Mouse (Mus musculus) brain, embryonic 14.5 days (tissue): Measurements from ENCODE around the gene Lrrc61. TPM values are rescaled to one million over a fixed set of nuclear protein-coding genes. Genes with fewer than 3 reads are reported as not detected.

Experiments
- DNase-seq: peaks from one replicate; pipeline ENCODE4 v3.0.0-alpha.2; 2011; ENCODE audit warnings: low read depth
- CTCF ChIP-seq: fragments of 200-500 bp; IDR thresholded peaks from 2 replicates; pipeline ENCODE4 v1.5.1; 2012; ENCODE audit warnings: inconsistent platforms, mild to moderate bottlenecking, moderate library complexity, borderline replicate concordance; ENCODE audit not compliant: insufficient read depth, insufficient read length; ENCODE audit errors: extremely low read depth
- POLR2A ChIP-seq: fragments of 200-500 bp; IDR thresholded peaks from 2 replicates; pipeline ENCODE4 v1.6.1; 2012; ENCODE audit warnings: mild to moderate bottlenecking, inconsistent platforms, borderline replicate concordance; ENCODE audit not compliant: poor library complexity, insufficient read depth, insufficient read length, severe bottlenecking; ENCODE audit errors: extremely low read depth
- polyA plus RNA-seq: library from polyadenylated mRNA; depleted of rRNA; stranded (reverse); fragments of >200 nt; gene quantifications from 2 replicates; pipeline ENCODE4 v1.2.3, GENCODE M21; 2012

The Lrrc61 gene
- polyA plus RNA-seq, 1 experiment: 35.6 TPM

DNA sequence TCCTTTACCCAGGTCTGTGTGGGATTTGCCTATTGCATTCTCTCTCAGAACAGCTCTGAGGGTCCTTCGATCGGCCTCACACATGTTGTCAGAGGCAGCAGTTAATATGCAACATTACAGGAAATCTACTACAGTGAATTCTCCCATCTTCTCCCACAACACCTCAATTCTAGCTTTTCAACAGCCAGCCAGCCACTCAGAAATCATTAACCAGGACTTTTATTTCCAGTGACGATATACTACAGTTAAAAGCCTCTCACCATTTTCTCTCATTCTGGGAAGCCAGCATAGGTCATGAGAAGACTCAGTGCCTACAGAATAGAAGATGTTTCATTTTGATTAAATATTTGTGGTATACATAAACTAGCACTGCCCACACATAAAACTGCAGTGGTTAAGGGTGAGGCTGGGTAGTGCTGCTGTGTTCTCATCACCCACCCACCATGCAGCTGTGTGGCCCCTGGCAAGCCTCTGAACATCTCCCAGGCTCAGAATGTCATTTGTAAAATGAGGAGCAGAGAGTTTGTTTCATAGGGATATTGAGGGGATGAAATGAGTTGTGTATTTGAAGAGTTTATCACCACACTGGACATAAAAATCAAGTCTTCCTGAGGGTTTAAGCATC is 36.7 kb downstream of the Lrrc61 start:
- DNase-seq: no peak
- no peak for TF ChIP-seq POLR2A
- no peak for TF ChIP-seq CTCF

GRCm38 (mm10) chr6:48591871-48592270 is 37.3 kb downstream of the Lrrc61 start:
- TF ChIP-seq POLR2A (no peak), CTCF (no peak)
- DNase-seq: no peak

GRCm38 (mm10) chr6:48593158-48594042 is 38.8 kb downstream of the Lrrc61 start, which contains the start of the genes Repin1 and Gm44965:
Gene Repin1 (plus strand): TSS chr6:48593883.
Gene Gm44965 (plus strand): TSS chr6:48593941.
- peak; percentile 45; the same call in 1 of the 2 replicates for TF ChIP-seq CTCF
- TF ChIP-seq POLR2A: 0 out of 2 replicates have a peak, but pooled peaks have one; percentile 61
- DNase-seq: peak; percentile 96

DNA sequence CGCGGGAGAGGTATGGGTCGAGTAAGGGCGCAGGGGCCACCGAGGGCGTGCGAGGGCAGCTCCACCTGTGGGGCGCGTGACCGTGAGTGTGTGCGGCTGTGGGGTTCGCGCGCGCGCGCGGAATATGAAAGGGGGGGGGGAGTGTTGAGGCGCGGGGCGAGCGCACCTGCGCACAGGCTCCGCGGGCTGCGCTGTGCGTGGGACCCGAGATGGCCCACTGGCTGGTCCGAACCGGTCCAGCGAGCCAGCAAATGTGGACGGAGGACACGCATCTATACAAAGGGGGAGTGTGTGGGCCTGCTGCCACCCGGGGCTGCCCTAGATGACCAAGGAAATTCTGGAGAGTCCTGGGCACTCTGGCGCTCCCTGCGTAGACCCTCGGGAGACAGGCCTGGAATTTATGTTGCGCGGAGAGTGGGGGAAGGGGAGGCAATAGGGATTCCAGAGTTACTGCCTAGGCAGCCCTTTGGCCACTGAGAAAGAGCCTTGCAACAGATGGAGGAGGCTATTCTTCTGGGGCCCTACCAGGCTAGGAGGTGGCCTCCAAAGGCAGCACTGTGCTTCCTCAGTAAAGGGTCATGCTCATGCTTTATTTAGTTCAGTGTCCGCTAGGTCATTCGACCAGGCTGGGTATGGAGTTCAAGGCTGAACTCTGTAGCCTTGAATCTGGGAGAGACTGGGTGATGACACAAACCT is 39.6 kb downstream of the Lrrc61 start:
- TF ChIP-seq POLR2A: no peak; the same call in 1 of the 2 replicates
- no peak for TF ChIP-seq CTCF
- peak; percentile 77 for DNase-seq

DNA sequence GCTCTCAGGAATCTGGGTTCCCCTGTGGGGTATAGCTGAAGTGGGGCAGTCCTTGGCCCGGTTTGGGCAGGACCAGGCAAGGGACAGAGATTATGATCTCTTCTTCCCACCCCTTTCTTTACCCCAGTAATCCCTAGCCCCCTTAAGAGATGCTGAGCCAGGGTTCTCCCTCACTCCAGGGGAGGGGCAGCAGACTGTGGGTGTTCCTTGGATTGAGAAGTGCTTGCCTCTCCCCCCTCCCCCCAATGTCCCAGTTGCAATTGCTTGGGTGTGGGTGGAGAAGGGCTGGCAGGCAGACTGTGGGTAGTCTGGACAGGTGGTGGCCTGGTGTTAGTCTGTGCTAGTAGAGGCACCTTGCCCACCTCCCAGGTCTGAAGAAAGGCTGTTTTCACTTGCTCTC is 40.7 kb downstream of the Lrrc61 start:
- DNase-seq: no peak
- TF ChIP-seq POLR2A: no peak
- TF ChIP-seq CTCF: no peak

DNA sequence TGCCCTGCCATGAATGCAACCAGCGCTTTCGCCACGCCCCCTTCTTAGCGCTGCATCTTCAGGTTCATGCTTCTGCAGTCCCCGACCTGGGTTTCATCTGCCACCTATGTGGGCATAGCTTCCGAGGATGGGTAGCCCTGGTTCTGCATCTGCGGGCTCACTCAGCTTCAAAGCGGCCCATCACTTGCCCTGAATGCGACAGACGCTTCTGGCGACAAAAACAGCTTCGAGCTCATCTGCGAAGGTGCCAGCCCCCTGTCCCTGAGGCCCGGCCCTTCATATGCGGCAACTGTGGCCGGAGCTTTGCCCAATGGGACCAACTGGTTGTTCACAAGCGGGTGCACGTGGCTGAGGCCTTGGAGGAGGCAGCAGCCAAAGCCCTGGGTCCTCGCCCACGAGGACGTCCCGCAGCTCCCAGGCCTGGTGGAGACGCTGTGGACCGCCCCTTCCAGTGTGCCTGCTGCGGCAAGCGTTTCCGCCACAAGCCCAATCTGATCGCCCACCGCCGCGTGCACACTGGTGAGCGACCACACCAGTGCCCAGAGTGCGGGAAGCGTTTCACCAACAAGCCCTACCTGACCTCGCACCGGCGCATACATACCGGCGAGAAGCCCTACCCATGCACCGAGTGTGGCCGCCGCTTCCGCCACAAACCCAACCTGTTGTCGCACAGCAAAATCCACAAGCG is 42.1 kb downstream of the Lrrc61 start:
- no peak for DNase-seq

GRCm38 (mm10) chr6:48597233-48597625 is 42.6 kb downstream of the Lrrc61 start:
- no peak for TF ChIP-seq POLR2A
- no peak for TF ChIP-seq CTCF
- DNase-seq: no peak

More for the DNA sequence above, 42.1 kb downstream of the Lrrc61 start:
- TF ChIP-seq CTCF (no peak), POLR2A (no peak)

GRCm38 (mm10) chr6:48600594-48600993 is 46.0 kb downstream of the Lrrc61 start:
- no peak for DNase-seq
- TF ChIP-seq POLR2A (no peak), CTCF (no peak)

- peak; percentile 71; the same call in 1 of the 2 replicates for TF ChIP-seq POLR2A
- TF ChIP-seq CTCF: no peak
- peak; percentile 98 for DNase-seq
Measured at GRCm38 (mm10) chr6:48601271-48602079, 46.9 kb downstream of the Lrrc61 start, which contains the start of gene Zfp775. Gene Zfp775 (plus strand): TSS chr6:48602063.
